Mouse (Mus musculus) kidney, adult 2 months (tissue): Measurements from ENCODE around the gene Mmd. TPM values are rescaled to one million over a fixed set of nuclear protein-coding genes. Genes with fewer than 3 reads are reported as not detected.
"Not testable (repeated sequence)": the region's sequence is repeated elsewhere in the genome, so short reads cannot be mapped to it uniquely, and the experiment has no call there.

Experiments
- DNase-seq: peaks from one replicate; pipeline ENCODE4 v3.0.0; 2021
- H3K27ac ChIP-seq: fragments of 200-500 bp; 2 replicates; pipeline ENCODE4 v1.5.1; 2012; ENCODE audit warnings: low read depth, low read length, control low read depth, inconsistent platforms; ENCODE audit not compliant: insufficient read depth
- H3K27me3 ChIP-seq: fragments of 200-500 bp; replicated peaks from 2 replicates; pipeline ENCODE4 v1.6.1; 2012; ENCODE audit warnings: mild to moderate bottlenecking, moderate library complexity, low read length, inconsistent platforms; ENCODE audit not compliant: control insufficient read depth, insufficient read depth
- H3K36me3 ChIP-seq: fragments of 200-500 bp; 2 replicates; pipeline ENCODE4 v1.6.1; 2012; ENCODE audit warnings: mild to moderate bottlenecking, moderate library complexity, low read length, inconsistent platforms; ENCODE audit not compliant: control insufficient read depth, insufficient read depth
- H3K4me1 ChIP-seq: fragments of 200-500 bp; 2 replicates; pipeline ENCODE4 v1.6.1; 2011; ENCODE audit warnings: low read length; ENCODE audit not compliant: control insufficient read depth, insufficient read depth
- H3K4me3 ChIP-seq: fragments of 200-500 bp; 2 replicates; pipeline ENCODE4 v1.5.1; 2011; ENCODE audit warnings: mild to moderate bottlenecking, low read depth, low read length, control low read depth; ENCODE audit not compliant: insufficient read depth
- CTCF ChIP-seq: fragments of 200-500 bp; conservative IDR thresholded peaks from 2 replicates; pipeline ENCODE4 v1.5.1; 2011; ENCODE audit warnings: low read depth, mild to moderate bottlenecking, control low read depth, low read length, moderate library complexity, mixed read lengths; ENCODE audit not compliant: insufficient read depth, insufficient read length
- POLR2A ChIP-seq: fragments of 200-500 bp; IDR thresholded peaks from one replicate; pipeline ENCODE4 v1.6.1; 2011; ENCODE audit warnings: low read depth, low read length, control low read depth
- WGBS: fragments of 180-500 bp; shearing (Covaris S2); methylation state at CpG from one replicate; pipeline ENCODE4 v1.1.7; 2018; 5-methylcytosine and 5-hydroxymethylcytosine counted together
- polyA plus RNA-seq: library from polyadenylated mRNA; depleted of rRNA; stranded (reverse); fragments of >200 nt; gene quantifications from 2 replicates; pipeline ENCODE4 v1.2.3, GENCODE M21; 2012

Mmd gene
- polyA plus RNA-seq, 1 experiment: 27.6 TPM

GRCm38 (mm10) chr11:90269398-90270123, 20.3 kb downstream of the Mmd start:
- Histone ChIP-seq H3K4me1 (peaks cover 9% of the 10 kb centered on the region), H3K27me3 (no peaks in the 10 kb centered on the region), H3K27ac (peak overlapping the region; percentile 10; the same call in 1 of the 2 replicates), H3K36me3 (no peaks in the 10 kb centered on the region), H3K4me3 (no peak overlapping the region)
- TF ChIP-seq POLR2A (no peak), CTCF (no peak)
- 35% methylated on average over 18 of the region's 18 CpGs for WGBS
- peak; percentile 57 for DNase-seq

GRCm38 (mm10) chr11:90270132-90270877, 21.0 kb downstream of the Mmd start:
- no peak for TF ChIP-seq CTCF
- no peak for TF ChIP-seq POLR2A
- Histone ChIP-seq H3K4me1 (peaks cover 9% of the 10 kb centered on the region), H3K36me3 (no peaks in the 10 kb centered on the region), H3K27ac (no peak overlapping the region), H3K4me3 (no peak overlapping the region), H3K27me3 (no peaks in the 10 kb centered on the region)
- WGBS: 80% methylated on average over 11 of the region's 11 CpGs
- DNase-seq: no peak

GRCm38 (mm10) chr11:90274187-90274586, 24.9 kb downstream of the Mmd start:
- TF ChIP-seq CTCF: no peak
- no peak for TF ChIP-seq POLR2A
- Histone ChIP-seq H3K27ac (no peak overlapping the region), H3K4me1 (peaks cover 4% of the 10 kb centered on the region), H3K36me3 (no peaks in the 10 kb centered on the region), H3K4me3 (no peak overlapping the region), H3K27me3 (no peaks in the 10 kb centered on the region)
- WGBS: 69% methylated on average over 1 of the region's 1 CpGs
- DNase-seq: no peak

- Histone ChIP-seq H3K27ac (no peak overlapping the region), H3K27me3 (no peaks in the 10 kb centered on the region), H3K4me3 (no peak overlapping the region), H3K4me1 (no peaks in the 10 kb centered on the region; the same call in 1 of the 2 replicates), H3K36me3 (no peaks in the 10 kb centered on the region)
- TF ChIP-seq POLR2A (no peak), CTCF (no peak)
- peak; percentile 34 for DNase-seq
- WGBS: 57% methylated on average over 7 of the region's 7 CpGs
These were observed 26.4 kb downstream of the Mmd start for GRCm38 (mm10) chr11:90275663-90276062.

GRCm38 (mm10) chr11:90276150-90276549, 26.9 kb downstream of the Mmd start:
- DNase-seq: no peak
- Histone ChIP-seq H3K4me3 (no peak overlapping the region), H3K27me3 (no peaks in the 10 kb centered on the region), H3K27ac (no peak overlapping the region), H3K36me3 (no peaks in the 10 kb centered on the region), H3K4me1 (no peaks in the 10 kb centered on the region; the same call in 1 of the 2 replicates)
- TF ChIP-seq POLR2A (no peak), CTCF (no peak)
- WGBS: 57% methylated on average over 8 of the region's 8 CpGs

GRCm38 (mm10) chr11:90276561-90276960, 27.3 kb downstream of the Mmd start:
- Histone ChIP-seq H3K27ac (no peak overlapping the region), H3K4me1 (no peaks in the 10 kb centered on the region; the same call in 1 of the 2 replicates), H3K27me3 (no peaks in the 10 kb centered on the region), H3K36me3 (no peaks in the 10 kb centered on the region), H3K4me3 (no peak overlapping the region)
- no peak for TF ChIP-seq POLR2A
- TF ChIP-seq CTCF: no peak
- DNase-seq: no peak
- WGBS: 80% methylated on average over 12 of the region's 12 CpGs

GRCm38 (mm10) chr11:90280069-90280468, 30.8 kb downstream of the Mmd start:
- no peak overlapping the region for H3K27ac ChIP-seq
- H3K4me3 ChIP-seq: no peak overlapping the region
- no peaks in the 10 kb centered on the region for H3K27me3 ChIP-seq
- 81% methylated on average over 5 of the region's 5 CpGs for WGBS
- H3K36me3 ChIP-seq: no peaks in the 10 kb centered on the region
- H3K4me1 ChIP-seq: no peaks in the 10 kb centered on the region; the same call in 1 of the 2 replicates
- no peak for DNase-seq
- TF ChIP-seq CTCF: no peak
- TF ChIP-seq POLR2A: no peak

GRCm38 (mm10) chr11:90281943-90282342, 32.7 kb downstream of the Mmd start:
- 90% methylated on average over 2 of the region's 2 CpGs for WGBS
- H3K4me1 ChIP-seq, H3K27me3 ChIP-seq, H3K4me3 ChIP-seq, DNase-seq, H3K27ac ChIP-seq, H3K36me3 ChIP-seq: not testable (repeated sequence)
